Mouse (Mus musculus): Measurements from ENCODE around the gene Gm19935. TPM values are rescaled to one million over a fixed set of nuclear protein-coding genes. Genes with fewer than 3 reads are reported as not detected.

The Gm19935 gene
- total RNA-seq, 2 experiments from 2014 or later: 0.47 to 0.73 TPM

GRCm38 (mm10) chr8:90791616-90792015, 25.6 kb downstream of the Gm19935 start:
- DNase-seq (ENCODE audit: extremely low spot score in 1 of 2, low spot score in 2 of 2): no peak
- intact Hi-C loops (cut with DNase I): loop anchor here (2.0 to 5.0 kb wide), 3 partner anchors 84 to 943 kb away; no protein-coding TSS in a partner anchor

- DNase-seq (ENCODE audit: extremely low spot score in 1 of 2, low spot score in 2 of 2): no peak
- intact Hi-C loops (cut with DNase I): no loop called here
Observed at GRCm38 (mm10) chr8:90769791-90770190, 47.4 kb downstream of the Gm19935 start.

Small RNAs within 50 kb of the gene (microRNA-seq; reads per million reads assigned to microRNA genes)
- gene Gm44382: not detected

Other genes starting within 250 kb of the Gm19935 start
- gene Chd9, start 11.0 kb upstream of the Gm19935 start, total RNA-seq (2021): 100 to 1,000 TPM in 1 of 2 experiments, 10 to 100 TPM in 1; 97.6 to 104 TPM